Mouse (Mus musculus) embryonic facial prominence, embryonic 14.5 days (tissue): ENCODE measurements around the gene Mapt. TPM values are rescaled to one million over a fixed set of nuclear protein-coding genes. Genes with fewer than 3 reads are reported as not detected.

Source experiments
- ATAC-seq: fragments of 200-750 bp; cut with Nextera tagmentation; 2 replicates; pipeline ENCODE4 v1.8.0; 2017; ENCODE audit warnings: low read depth, moderate number of reproducible peaks, moderate TSS enrichment
- DNase-seq: peaks from one replicate; pipeline ENCODE4 v3.0.0-alpha.2; 2015; ENCODE audit warnings: low spot score
- H3K27ac ChIP-seq: fragments of 300-500 bp; sonication (generic); replicated peaks from 2 replicates; pipeline ENCODE4 v1.5.1; 2014; ENCODE audit warnings: low read depth, mild to moderate bottlenecking, low read length, moderate library complexity
- H3K27me3 ChIP-seq: fragments of 300-500 bp; sonication (generic); replicated peaks from 2 replicates; pipeline ENCODE4 v1.6.1; 2014; ENCODE audit warnings: low read length; ENCODE audit not compliant: control insufficient read depth, insufficient read depth
- H3K36me3 ChIP-seq: fragments of 300-500 bp; sonication (generic); 2 replicates; pipeline ENCODE4 v1.6.1; 2014; ENCODE audit warnings: low read length, mixed read lengths; ENCODE audit not compliant: control insufficient read depth, insufficient read depth
- H3K4me1 ChIP-seq: fragments of 300-500 bp; sonication (generic); 2 replicates; pipeline ENCODE4 v1.6.1; 2014; ENCODE audit warnings: antibody characterized with exemption, low read length; ENCODE audit not compliant: control insufficient read depth, insufficient read depth
- H3K4me2 ChIP-seq: fragments of 300-500 bp; sonication (generic); 2 replicates; pipeline ENCODE4 v1.6.1; 2014; ENCODE audit warnings: low read depth, mild to moderate bottlenecking, low read length, moderate library complexity, mixed read lengths
- H3K4me3 ChIP-seq: fragments of 300-500 bp; sonication (generic); 2 replicates; pipeline ENCODE4 v1.5.1; 2014; ENCODE audit warnings: low read depth, mild to moderate bottlenecking, low read length
- H3K9ac ChIP-seq: fragments of 300-500 bp; sonication (generic); 2 replicates; pipeline ENCODE4 v1.6.1; 2014; ENCODE audit warnings: low read depth, mild to moderate bottlenecking, low read length, moderate library complexity, mixed read lengths
- H3K9me3 ChIP-seq: fragments of 300-500 bp; sonication (generic); 2 replicates; pipeline ENCODE4 v1.6.1; 2016; ENCODE audit warnings: low read length; ENCODE audit not compliant: control insufficient read depth
- WGBS: fragments of 180-500 bp; shearing (Covaris S2); extraction: QIAGEN DNeasy Blood & Tissue Kit; methylation state at CpG from one replicate; pipeline ENCODE4 v1.1.7; 2014; 5-methylcytosine and 5-hydroxymethylcytosine counted together
- polyA plus RNA-seq: library from polyadenylated mRNA; unstranded; fragments of >200 nt; fragmentation: Nextera tagmentation; extraction: Ambion mirVana; gene quantifications from 2 replicates; pipeline ENCODE4 v1.2.1, GENCODE M21; 2014

Gene Mapt
- polyA plus RNA-seq, 1 experiment from 2014 or later: 26.5 TPM

- no peak overlapping the region for H3K4me2 ChIP-seq
- DNase-seq (no peak), ATAC-seq (no peak)
- no peak overlapping the region for H3K27ac ChIP-seq
- no peak overlapping the region for H3K9ac ChIP-seq
- H3K9me3 ChIP-seq: no peaks in the 10 kb centered on the region
- H3K36me3 ChIP-seq: no peaks in the 10 kb centered on the region
- H3K4me1 ChIP-seq: peaks cover 8% of the 10 kb centered on the region; the same call in 1 of the 2 replicates
- H3K4me3 ChIP-seq: no peak overlapping the region
- 97% methylated on average over 7 of the region's 7 CpGs for WGBS
- H3K27me3 ChIP-seq: peaks cover 8% of the 10 kb centered on the region; the same call in 1 of the 2 replicates
Observed at GRCm38 (mm10) chr11:104305711-104306110, 74.5 kb downstream of the Mapt start.

GRCm38 (mm10) chr11:104306483-104306882, 75.3 kb downstream of the Mapt start:
- WGBS: 93% methylated on average over 13 of the region's 13 CpGs

GRCm38 (mm10) chr11:104307136-104307535, 75.9 kb downstream of the Mapt start:
- no peak overlapping the region for H3K4me3 ChIP-seq
- ATAC-seq: no peak
- 64% methylated on average over 4 of the region's 4 CpGs for WGBS

More at GRCm38 (mm10) chr11:104306483-104306882, 75.3 kb downstream of the Mapt start:
- Histone ChIP-seq H3K27me3 (peaks cover 8% of the 10 kb centered on the region; the same call in 1 of the 2 replicates), H3K9ac (no peak overlapping the region), H3K27ac (no peak overlapping the region), H3K4me1 (peaks cover 8% of the 10 kb centered on the region; the same call in 1 of the 2 replicates), H3K36me3 (no peaks in the 10 kb centered on the region), H3K4me2 (no peak overlapping the region), H3K4me3 (no peak overlapping the region), H3K9me3 (no peaks in the 10 kb centered on the region)
- ATAC-seq (no peak), DNase-seq (no peak)

GRCm38 (mm10) chr11:104309377-104310225, 78.4 kb downstream of the Mapt start:
- no peaks in the 10 kb centered on the region for H3K9me3 ChIP-seq
- H3K27me3 ChIP-seq: peaks cover 8% of the 10 kb centered on the region; the same call in 1 of the 2 replicates
- ATAC-seq (no peak), DNase-seq (no peak)
- 36% methylated on average over 12 of the region's 12 CpGs for WGBS
- no peaks in the 10 kb centered on the region for H3K36me3 ChIP-seq
- H3K4me2 ChIP-seq: no peak overlapping the region
- H3K4me3 ChIP-seq: no peak overlapping the region
- H3K9ac ChIP-seq: peak overlapping the region; percentile 30; the same call in 1 of the 2 replicates
- H3K4me1 ChIP-seq: no peaks in the 10 kb centered on the region
- H3K27ac ChIP-seq: no peak overlapping the region

More at GRCm38 (mm10) chr11:104307136-104307535, 75.9 kb downstream of the Mapt start:
- Histone ChIP-seq H3K9ac (no peak overlapping the region), H3K9me3 (no peaks in the 10 kb centered on the region), H3K36me3 (no peaks in the 10 kb centered on the region), H3K27me3 (peaks cover 8% of the 10 kb centered on the region; the same call in 1 of the 2 replicates), H3K4me2 (no peak overlapping the region), H3K4me1 (peaks cover 8% of the 10 kb centered on the region; the same call in 1 of the 2 replicates), H3K27ac (no peak overlapping the region)
- no peak for DNase-seq

GRCm38 (mm10) chr11:104310226-104310887, 79.2 kb downstream of the Mapt start:
- no peak overlapping the region for H3K4me3 ChIP-seq
- H3K36me3 ChIP-seq: no peaks in the 10 kb centered on the region
- peaks cover 8% of the 10 kb centered on the region; the same call in 1 of the 2 replicates for H3K27me3 ChIP-seq
- ATAC-seq (no peak), DNase-seq (peak; percentile 38)
- H3K9ac ChIP-seq: peak overlapping the region; percentile 30; the same call in 1 of the 2 replicates
- H3K4me1 ChIP-seq: no peaks in the 10 kb centered on the region
- no peak overlapping the region for H3K27ac ChIP-seq
- no peak overlapping the region for H3K4me2 ChIP-seq
- 18% methylated on average over 20 of the region's 23 CpGs for WGBS
- H3K9me3 ChIP-seq: no peaks in the 10 kb centered on the region

GRCm38 (mm10) chr11:104311643-104312042, 80.5 kb downstream of the Mapt start:
- H3K27me3 ChIP-seq: peaks cover 8% of the 10 kb centered on the region; the same call in 1 of the 2 replicates
- no peak overlapping the region for H3K9ac ChIP-seq
- no peaks in the 10 kb centered on the region for H3K36me3 ChIP-seq
- no peaks in the 10 kb centered on the region for H3K9me3 ChIP-seq
- H3K4me2 ChIP-seq: no peak overlapping the region
- WGBS: 68% methylated on average over 7 of the region's 7 CpGs
- no peak for DNase-seq
- no peak overlapping the region for H3K4me3 ChIP-seq
- ATAC-seq: no peak
- H3K27ac ChIP-seq: no peak overlapping the region
- H3K4me1 ChIP-seq: no peaks in the 10 kb centered on the region

GRCm38 (mm10) chr11:104315703-104316102, 84.5 kb downstream of the Mapt start:
- no peak overlapping the region for H3K27ac ChIP-seq
- no peak overlapping the region for H3K9ac ChIP-seq
- peaks cover 2% of the 10 kb centered on the region; the same call in 1 of the 2 replicates for H3K4me1 ChIP-seq
- H3K4me2 ChIP-seq: no peak overlapping the region
- H3K4me3 ChIP-seq: no peak overlapping the region
- 4% methylated on average over 6 of the region's 6 CpGs for WGBS
- H3K36me3 ChIP-seq: no peaks in the 10 kb centered on the region
- H3K9me3 ChIP-seq: no peaks in the 10 kb centered on the region
- ATAC-seq (no peak; the same call in 1 of the 2 replicates), DNase-seq (peak; percentile 84)
- no peaks in the 10 kb centered on the region for H3K27me3 ChIP-seq

- no peak overlapping the region for H3K9ac ChIP-seq
- 0 out of 2 replicates have a peak overlapping the region, but pooled peaks have one; percentile 3 for H3K4me2 ChIP-seq
- DNase-seq (peak; percentile 58), ATAC-seq (no peak; the same call in 1 of the 2 replicates)
- H3K4me1 ChIP-seq: peaks cover 2% of the 10 kb centered on the region; the same call in 1 of the 2 replicates
- H3K9me3 ChIP-seq: no peaks in the 10 kb centered on the region
- 64% methylated on average over 16 of the region's 16 CpGs for WGBS
- H3K36me3 ChIP-seq: no peaks in the 10 kb centered on the region
- no peak overlapping the region for H3K27ac ChIP-seq
- H3K4me3 ChIP-seq: no peak overlapping the region
- H3K27me3 ChIP-seq: no peaks in the 10 kb centered on the region
Observed at GRCm38 (mm10) chr11:104316685-104317400, 85.7 kb downstream of the Mapt start.
